Mouse (Mus musculus) adrenal gland, adult 2 months (tissue): ENCODE measurements around the gene Hist1h2ae. TPM values are rescaled to one million over a fixed set of nuclear protein-coding genes. Genes with fewer than 3 reads are reported as not detected.
"Not testable (repeated sequence)": the region's sequence is repeated elsewhere in the genome, so short reads cannot be mapped to it uniquely, and the experiment has no call there.

Experiments used
- DNase-seq: peaks from one replicate; pipeline ENCODE4 v3.0.0; 2021
- long read RNA-seq: library from polyadenylated mRNA; stranded (forward); transcript quantifications from one replicate; pipeline ENCODE4 v2.0.0, GENCODE M21; 2021
- polyA plus RNA-seq: library from polyadenylated mRNA; depleted of rRNA; stranded (reverse); fragments of >200 nt; gene quantifications from 2 replicates; pipeline ENCODE4 v1.2.3, GENCODE M21; 2012; rRNA removed
- total RNA-seq, 2 experiments: library from RNA; stranded (reverse); gene quantifications; 2 replicates each; pipeline ENCODE4 v1.2.3; 2021

Gene Hist1h2ae
- total RNA-seq (1 to 10 TPM; 2.7 to 4.9 TPM), polyA plus RNA-seq (0.90 and 3.7 TPM in 2 replicates)
- long read RNA-seq = 0 reads

- peak; percentile 84 for DNase-seq
Measured at GRCm38 (mm10) chr13:23571022-23571503, at the start of gene Hist1h2ae, which contains the start of gene Hist1h2bg. Gene Hist1h2ae (minus strand): TSS chr13:23571220. Gene Hist1h2bg (plus strand): TSS chr13:23571396.

GRCm38 (mm10) chr13:23620056-23620732 is 49.2 kb upstream of the Hist1h2ae start:
- DNase-seq = no peak

- no peak for DNase-seq
Measured at GRCm38 (mm10) chr13:23611638-23612037, 40.6 kb upstream of the Hist1h2ae start.

- DNase-seq = no peak
Measured at GRCm38 (mm10) chr13:23610393-23610792, 39.4 kb upstream of the Hist1h2ae start.

GRCm38 (mm10) chr13:23609844-23610243 is 38.8 kb upstream of the Hist1h2ae start:
- DNase-seq = no peak

GRCm38 (mm10) chr13:23609209-23609608 is 38.2 kb upstream of the Hist1h2ae start:
- no peak for DNase-seq

- DNase-seq = no peak
Measured at GRCm38 (mm10) chr13:23605052-23605451, 34.0 kb upstream of the Hist1h2ae start.

GRCm38 (mm10) chr13:23604452-23604851 is 33.4 kb upstream of the Hist1h2ae start:
- no peak for DNase-seq

- no peak for DNase-seq
Measured at GRCm38 (mm10) chr13:23603182-23603699, 32.2 kb upstream of the Hist1h2ae start.

GRCm38 (mm10) chr13:23597957-23598356 is 26.9 kb upstream of the Hist1h2ae start:
- DNase-seq = peak; percentile 77

GRCm38 (mm10) chr13:23595622-23596372 is 24.8 kb upstream of the Hist1h2ae start:
- no peak for DNase-seq

- DNase-seq = no peak
Measured at GRCm38 (mm10) chr13:23595185-23595584, 24.2 kb upstream of the Hist1h2ae start.

GRCm38 (mm10) chr13:23593051-23593770 is 22.2 kb upstream of the Hist1h2ae start:
- DNase-seq = no peak

GRCm38 (mm10) chr13:23592614-23593013 is 21.6 kb upstream of the Hist1h2ae start:
- DNase-seq = no peak

GRCm38 (mm10) chr13:23591886-23592285 is 20.9 kb upstream of the Hist1h2ae start:
- DNase-seq = not testable (repeated sequence)

- no peak for DNase-seq
Measured at GRCm38 (mm10) chr13:23591206-23591605, 20.2 kb upstream of the Hist1h2ae start.

- DNase-seq = no peak
Measured at GRCm38 (mm10) chr13:23586940-23587225, 15.9 kb upstream of the Hist1h2ae start.

- DNase-seq = no peak
Measured at GRCm38 (mm10) chr13:23586099-23586939, 15.3 kb upstream of the Hist1h2ae start.

GRCm38 (mm10) chr13:23585442-23586098 is 14.6 kb upstream of the Hist1h2ae start:
- peak; percentile 84 for DNase-seq

- DNase-seq = peak; percentile 79
Measured at GRCm38 (mm10) chr13:23585029-23585441, 14.0 kb upstream of the Hist1h2ae start.

GRCm38 (mm10) chr13:23584331-23584730 is 13.3 kb upstream of the Hist1h2ae start:
- no peak for DNase-seq
